Mouse (Mus musculus) midbrain, embryonic 12.5 days (tissue): ENCODE measurements at regions not wholly inside any gene's neighbourhood (a gene's known extent, or its start where the extent isn't known, plus 50 kb on each side); places are given as distances from the start of the nearest gene placed in this dataset.
A peak's percentile ranks its signal among the peaks of the same experiment; 100 is the strongest.

Experiments used
- ATAC-seq: fragments of 200-750 bp; cut with Nextera tagmentation; 2 replicates; pipeline ENCODE4 v1.8.0; 2017; ENCODE audit warnings: low read depth, moderate TSS enrichment, moderate library complexity; ENCODE audit not compliant: low FRiP score
- H3K27ac ChIP-seq: fragments of 300-500 bp; sonication (generic); replicated peaks from 2 replicates; pipeline ENCODE4 v1.5.1; 2016; ENCODE audit warnings: mild to moderate bottlenecking
- H3K27me3 ChIP-seq: fragments of 300-500 bp; sonication (generic); 2 replicates; pipeline ENCODE4 v1.6.1; 2016; ENCODE audit warnings: mild to moderate bottlenecking
- H3K36me3 ChIP-seq: fragments of 300-500 bp; sonication (generic); 2 replicates; pipeline ENCODE4 v1.6.1; 2016
- H3K4me1 ChIP-seq: fragments of 300-500 bp; sonication (generic); 2 replicates; pipeline ENCODE4 v1.6.1; 2016
- H3K4me2 ChIP-seq: fragments of 300-500 bp; sonication (generic); replicated peaks from 2 replicates; pipeline ENCODE4 v1.6.1; 2016; ENCODE audit warnings: mild to moderate bottlenecking, moderate library complexity
- H3K4me3 ChIP-seq: fragments of 300-500 bp; sonication (generic); 2 replicates; pipeline ENCODE4 v1.5.1; 2016; ENCODE audit warnings: mild to moderate bottlenecking
- H3K9ac ChIP-seq: fragments of 300-500 bp; sonication (generic); replicated peaks from 2 replicates; pipeline ENCODE4 v1.6.1; 2016; ENCODE audit warnings: mild to moderate bottlenecking, moderate library complexity
- H3K9me3 ChIP-seq: fragments of 300-500 bp; sonication (generic); 2 replicates; pipeline ENCODE4 v1.6.1; 2016; ENCODE audit warnings: mild to moderate bottlenecking
- WGBS: fragments of 180-500 bp; shearing (Covaris S2); methylation state at CpG from one replicate; pipeline ENCODE4 v1.1.7; 2016; 5-methylcytosine and 5-hydroxymethylcytosine counted together

DNA sequence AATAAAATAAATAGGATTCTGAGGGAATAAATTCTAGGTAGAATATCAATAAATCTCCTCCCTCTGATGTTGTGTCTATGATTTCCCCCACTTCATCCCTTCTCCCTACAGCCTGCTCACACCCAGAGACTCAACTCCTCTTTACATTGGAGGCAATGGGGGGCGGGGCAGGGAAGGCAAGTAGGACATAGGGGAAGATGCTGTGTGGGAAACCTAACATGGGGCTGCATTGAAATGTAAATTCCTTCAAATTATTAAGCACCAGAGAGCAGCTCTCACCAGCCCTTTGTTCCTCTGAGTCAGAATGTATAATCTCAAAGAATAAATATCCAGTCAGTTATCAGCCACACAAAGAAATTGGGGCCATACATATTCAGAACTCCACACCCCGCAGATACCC is 91.6 kb downstream of the Nuf2 start:
- ATAC-seq: peak; percentile 92
- H3K4me2 ChIP-seq: no peak overlapping the region
- no peak overlapping the region for H3K4me3 ChIP-seq
- H3K27me3 ChIP-seq: no peaks in the 10 kb centered on the region
- H3K9ac ChIP-seq: no peak overlapping the region
- H3K4me1 ChIP-seq: peaks cover 18% of the 10 kb centered on the region
- no peaks in the 10 kb centered on the region for H3K36me3 ChIP-seq
- peak overlapping the region; percentile 16; the same call in 1 of the 2 replicates for H3K27ac ChIP-seq
- no peaks in the 10 kb centered on the region for H3K9me3 ChIP-seq
- WGBS: 32% methylated on average over 2 of the region's 2 CpGs

DNA sequence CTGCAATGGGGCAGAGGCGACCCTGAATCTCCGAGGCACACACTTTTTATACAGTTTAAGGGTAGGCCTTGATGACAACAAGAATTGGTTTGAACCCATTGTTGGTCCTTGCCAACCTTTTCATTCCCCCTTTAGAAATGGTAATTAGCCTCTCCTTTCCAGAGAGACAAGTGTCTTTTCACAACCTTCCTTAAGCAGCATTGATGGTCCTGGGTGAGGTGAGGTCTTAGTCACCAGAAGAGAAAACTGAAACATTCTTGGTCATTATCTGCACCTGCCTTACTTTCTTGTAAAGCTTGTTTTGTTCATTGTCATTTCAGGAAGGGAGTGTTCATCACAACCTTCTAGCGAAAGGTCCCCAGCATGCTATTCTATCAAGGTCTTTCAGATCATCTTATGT is 93.3 kb downstream of the Nuf2 start:
- H3K27me3 ChIP-seq: no peaks in the 10 kb centered on the region
- H3K36me3 ChIP-seq: no peaks in the 10 kb centered on the region
- no peak for ATAC-seq
- H3K9me3 ChIP-seq: no peaks in the 10 kb centered on the region
- H3K4me2 ChIP-seq: no peak overlapping the region
- 66% methylated on average over 3 of the region's 3 CpGs for WGBS
- no peak overlapping the region for H3K27ac ChIP-seq
- no peak overlapping the region for H3K4me3 ChIP-seq
- no peak overlapping the region for H3K9ac ChIP-seq
- peaks cover 18% of the 10 kb centered on the region for H3K4me1 ChIP-seq

DNA sequence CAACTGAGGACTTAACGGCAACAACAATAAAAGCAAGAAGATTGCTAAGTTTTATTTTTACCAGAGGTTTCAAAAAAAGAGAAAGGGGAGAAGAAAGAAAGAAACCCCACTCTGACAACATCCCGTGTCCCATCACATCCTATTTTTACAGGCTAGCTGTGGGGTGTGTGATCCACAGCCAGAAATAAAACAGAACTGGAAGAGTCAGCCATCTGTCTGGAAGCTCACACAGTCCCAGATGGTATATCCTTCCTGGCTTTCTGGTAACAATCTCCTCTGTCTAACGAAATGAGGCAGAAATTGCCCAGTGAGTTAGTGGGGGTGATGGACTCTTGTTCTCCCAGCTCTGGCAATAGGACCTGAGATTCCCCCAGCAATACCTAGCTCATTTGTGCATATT is 108.9 kb downstream of the Nuf2 start:
- no peak overlapping the region for H3K4me3 ChIP-seq
- H3K27ac ChIP-seq: no peak overlapping the region
- no peaks in the 10 kb centered on the region for H3K4me1 ChIP-seq
- H3K9me3 ChIP-seq: no peaks in the 10 kb centered on the region
- H3K9ac ChIP-seq: no peak overlapping the region
- no peak for ATAC-seq
- H3K4me2 ChIP-seq: no peak overlapping the region
- no peaks in the 10 kb centered on the region for H3K27me3 ChIP-seq
- H3K36me3 ChIP-seq: no peaks in the 10 kb centered on the region
- 78% methylated on average over 3 of the region's 3 CpGs for WGBS

GRCm38 (mm10) chr1:169421671-169422070 is 109.6 kb downstream of the Nuf2 start:
- no peak overlapping the region for H3K9ac ChIP-seq
- no peak overlapping the region for H3K4me2 ChIP-seq
- H3K27ac ChIP-seq: no peak overlapping the region
- H3K36me3 ChIP-seq: no peaks in the 10 kb centered on the region
- ATAC-seq: no peak
- 63% methylated on average over 1 of the region's 1 CpGs for WGBS
- no peak overlapping the region for H3K4me3 ChIP-seq
- no peaks in the 10 kb centered on the region for H3K4me1 ChIP-seq
- H3K9me3 ChIP-seq: no peaks in the 10 kb centered on the region
- H3K27me3 ChIP-seq: no peaks in the 10 kb centered on the region

DNA sequence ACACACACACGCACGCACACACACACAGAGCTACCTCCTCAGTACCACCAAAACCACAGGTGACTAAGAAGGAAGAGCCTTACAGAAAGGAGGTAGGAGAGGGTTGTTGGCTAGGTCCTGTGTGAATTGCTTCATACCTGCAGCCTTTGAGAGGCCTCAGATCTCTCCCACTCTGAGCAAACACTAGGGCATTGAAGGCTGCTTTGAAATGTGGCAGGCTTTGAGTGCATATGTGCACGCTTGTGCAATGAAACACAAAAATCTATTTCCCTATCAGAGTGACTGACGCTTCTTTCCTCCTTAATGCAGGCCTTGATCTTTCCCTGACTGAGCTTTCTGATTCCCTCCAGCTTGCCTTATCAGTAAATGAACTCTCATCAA is 112.6 kb downstream of the Nuf2 start:
- no peak overlapping the region for H3K4me3 ChIP-seq
- ATAC-seq: no peak
- no peaks in the 10 kb centered on the region for H3K4me1 ChIP-seq
- H3K4me2 ChIP-seq: no peak overlapping the region
- H3K9me3 ChIP-seq: no peaks in the 10 kb centered on the region
- 0 out of 2 replicates have a peak overlapping the region, but pooled peaks have one; percentile 8 for H3K27ac ChIP-seq
- no peak overlapping the region for H3K9ac ChIP-seq
- H3K27me3 ChIP-seq: no peaks in the 10 kb centered on the region
- H3K36me3 ChIP-seq: no peaks in the 10 kb centered on the region
- WGBS: 92% methylated on average over 4 of the region's 4 CpGs

- 0 out of 2 replicates have a peak overlapping the region, but pooled peaks have one; percentile 8 for H3K27ac ChIP-seq
- WGBS: 84% methylated on average over 10 of the region's 10 CpGs
- no peak for ATAC-seq
- H3K4me2 ChIP-seq: no peak overlapping the region
- H3K36me3 ChIP-seq: no peaks in the 10 kb centered on the region
- no peak overlapping the region for H3K4me3 ChIP-seq
- no peaks in the 10 kb centered on the region for H3K4me1 ChIP-seq
- H3K9me3 ChIP-seq: no peaks in the 10 kb centered on the region
- no peak overlapping the region for H3K9ac ChIP-seq
- no peaks in the 10 kb centered on the region for H3K27me3 ChIP-seq
Observed at GRCm38 (mm10) chr1:169417979-169418664, 113.1 kb downstream of the Nuf2 start.

- 73% methylated on average over 1 of the region's 1 CpGs for WGBS
- no peak for ATAC-seq
Observed at GRCm38 (mm10) chr1:169416701-169417100, 114.6 kb downstream of the Nuf2 start.

GRCm38 (mm10) chr1:169408120-169408519 is 123.1 kb downstream of the Nuf2 start:
- no peaks in the 10 kb centered on the region for H3K27me3 ChIP-seq
- no peaks in the 10 kb centered on the region for H3K4me1 ChIP-seq
- WGBS: 77% methylated on average over 2 of the region's 2 CpGs
- no peak overlapping the region for H3K4me2 ChIP-seq
- no peak overlapping the region for H3K27ac ChIP-seq
- no peaks in the 10 kb centered on the region for H3K9me3 ChIP-seq
- H3K36me3 ChIP-seq: no peaks in the 10 kb centered on the region
- H3K4me3 ChIP-seq: no peak overlapping the region
- ATAC-seq: no peak
- H3K9ac ChIP-seq: no peak overlapping the region

More at GRCm38 (mm10) chr1:169416701-169417100, 114.6 kb downstream of the Nuf2 start:
- no peaks in the 10 kb centered on the region for H3K36me3 ChIP-seq
- H3K27ac ChIP-seq: no peak overlapping the region
- H3K4me3 ChIP-seq: no peak overlapping the region
- H3K9ac ChIP-seq: no peak overlapping the region
- no peak overlapping the region for H3K4me2 ChIP-seq
- no peaks in the 10 kb centered on the region for H3K4me1 ChIP-seq
- no peaks in the 10 kb centered on the region for H3K27me3 ChIP-seq
- H3K9me3 ChIP-seq: no peaks in the 10 kb centered on the region

DNA sequence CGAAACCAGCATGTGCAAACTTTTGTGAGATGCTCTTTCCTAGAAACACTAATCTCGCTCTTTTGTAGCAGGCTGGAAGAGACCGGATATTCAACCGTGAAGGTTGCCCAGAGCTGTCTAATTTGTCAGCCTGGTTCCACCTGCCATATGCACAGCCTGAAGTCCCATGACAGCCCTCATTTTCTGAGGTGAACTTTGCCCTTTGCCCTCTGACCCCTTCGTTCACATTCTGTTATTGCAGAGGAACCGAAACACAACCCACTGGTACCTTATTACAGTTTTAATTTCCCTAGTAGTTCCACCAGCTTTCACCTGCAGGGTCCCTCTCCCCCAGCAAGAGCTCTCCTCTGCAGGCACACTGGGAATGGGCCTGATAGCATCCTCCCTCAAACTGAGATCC is 130.4 kb downstream of the Nuf2 start:
- no peak overlapping the region for H3K27ac ChIP-seq
- H3K4me3 ChIP-seq: no peak overlapping the region
- no peak for ATAC-seq
- no peaks in the 10 kb centered on the region for H3K36me3 ChIP-seq
- H3K4me1 ChIP-seq: no peaks in the 10 kb centered on the region
- H3K9me3 ChIP-seq: no peaks in the 10 kb centered on the region
- no peak overlapping the region for H3K9ac ChIP-seq
- WGBS: 66% methylated on average over 6 of the region's 6 CpGs
- no peaks in the 10 kb centered on the region for H3K27me3 ChIP-seq
- H3K4me2 ChIP-seq: no peak overlapping the region

DNA sequence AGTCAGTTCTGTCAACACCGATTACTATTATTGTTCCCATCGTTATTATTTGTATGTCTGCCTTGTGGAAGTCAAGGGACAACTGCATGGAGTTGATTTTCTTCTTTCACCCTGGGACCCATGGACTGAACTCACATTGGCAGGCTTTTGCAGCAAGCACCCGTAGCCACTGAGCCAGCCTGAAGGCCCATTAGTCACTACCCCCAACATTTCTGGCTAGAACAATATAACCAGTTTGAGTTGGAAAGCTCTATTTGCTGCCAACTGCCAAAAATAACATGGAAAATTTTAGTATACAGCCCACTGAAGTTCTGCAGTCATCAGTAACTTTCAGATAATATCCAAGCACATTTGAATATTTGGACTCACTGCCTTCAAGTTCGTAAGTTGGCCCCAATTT is 133.9 kb downstream of the Nuf2 start:
- no peak for ATAC-seq
- Histone ChIP-seq H3K4me1 (no peaks in the 10 kb centered on the region), H3K4me2 (no peak overlapping the region), H3K27me3 (no peaks in the 10 kb centered on the region), H3K9ac (no peak overlapping the region), H3K4me3 (no peak overlapping the region), H3K36me3 (no peaks in the 10 kb centered on the region), H3K9me3 (no peaks in the 10 kb centered on the region), H3K27ac (no peak overlapping the region)
- 93% methylated on average over 4 of the region's 4 CpGs for WGBS

DNA sequence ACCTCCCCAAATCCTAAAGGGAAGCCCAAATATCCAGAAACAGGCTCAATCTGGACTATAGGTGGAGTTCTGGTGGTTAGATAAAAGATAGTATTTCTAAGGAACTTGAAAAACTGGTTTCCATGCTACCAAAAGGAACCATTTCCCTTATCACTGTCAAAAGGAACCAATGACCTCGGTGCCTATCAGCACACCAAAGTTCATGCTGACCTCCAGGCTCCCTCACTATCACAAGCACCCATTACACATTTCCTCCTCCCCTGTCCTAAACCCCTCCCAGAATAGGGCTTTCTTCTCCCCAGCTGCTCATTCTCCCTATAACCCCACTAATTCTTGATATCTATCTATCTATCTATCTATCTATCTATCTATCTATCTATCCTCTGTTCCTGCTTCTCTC is 144.2 kb downstream of the Nuf2 start:
- Histone ChIP-seq H3K36me3 (no peaks in the 10 kb centered on the region), H3K9me3 (no peaks in the 10 kb centered on the region), H3K4me1 (peaks cover 3% of the 10 kb centered on the region; the same call in 1 of the 2 replicates), H3K27me3 (no peaks in the 10 kb centered on the region), H3K27ac (0 out of 2 replicates have a peak overlapping the region, but pooled peaks have one; percentile 58), H3K9ac (no peak overlapping the region), H3K4me2 (no peak overlapping the region), H3K4me3 (no peak overlapping the region)
- WGBS: 88% methylated on average over 1 of the region's 1 CpGs
- ATAC-seq: no peak

DNA sequence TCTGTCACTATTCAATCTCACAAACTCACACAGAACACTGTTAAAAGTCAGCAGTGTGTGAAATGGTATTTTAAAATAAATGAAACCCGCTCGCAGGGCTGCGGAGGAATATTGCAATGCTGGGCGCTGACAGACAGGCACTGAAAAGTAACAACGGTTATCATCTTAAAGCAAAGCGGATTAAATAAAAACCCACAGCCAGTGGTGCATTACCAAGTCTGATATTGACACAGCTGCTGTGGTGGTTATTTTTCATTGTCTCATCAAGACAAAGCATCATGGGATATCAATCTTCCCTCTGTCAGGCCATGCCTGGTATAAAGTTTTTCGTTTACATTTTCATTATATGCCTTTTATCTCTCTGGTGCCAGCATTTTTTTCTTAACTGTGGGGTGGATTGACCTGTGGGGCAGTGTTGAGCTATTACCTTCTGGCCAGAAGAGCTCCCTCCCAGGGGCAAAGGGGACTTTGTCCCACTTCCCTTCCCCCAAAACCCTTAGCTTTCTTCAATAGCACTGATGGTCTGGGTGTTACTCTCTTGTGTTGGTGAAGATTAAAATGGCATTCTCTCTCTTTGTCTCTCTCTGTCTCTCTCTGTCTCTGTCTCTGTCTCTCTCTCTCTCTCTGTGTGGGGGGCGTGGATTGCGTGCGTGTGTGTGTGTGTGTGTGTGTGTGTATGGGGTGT is 145.4 kb downstream of the Nuf2 start:
- Histone ChIP-seq H3K4me1 (peaks cover 3% of the 10 kb centered on the region; the same call in 1 of the 2 replicates), H3K4me3 (no peak overlapping the region), H3K9ac (no peak overlapping the region), H3K27me3 (no peaks in the 10 kb centered on the region), H3K4me2 (no peak overlapping the region), H3K9me3 (no peaks in the 10 kb centered on the region), H3K27ac (peak overlapping the region; percentile 58), H3K36me3 (no peaks in the 10 kb centered on the region)
- WGBS: 58% methylated on average over 7 of the region's 10 CpGs
- ATAC-seq: no peak
